Mouse (Mus musculus) Muller cell, postnatal 12 days (primary cell): ENCODE data around the gene Zfp68.
"Not testable (repeated sequence)": the region's sequence is repeated elsewhere in the genome, so short reads cannot be mapped to it uniquely, and the experiment has no call there.

Experiments
- DNase-seq: peaks from one replicate; pipeline ENCODE4 v3.0.0-alpha.2; 2015; ENCODE audit errors: inconsistent ontology term

Gene Zfp68

DNA sequence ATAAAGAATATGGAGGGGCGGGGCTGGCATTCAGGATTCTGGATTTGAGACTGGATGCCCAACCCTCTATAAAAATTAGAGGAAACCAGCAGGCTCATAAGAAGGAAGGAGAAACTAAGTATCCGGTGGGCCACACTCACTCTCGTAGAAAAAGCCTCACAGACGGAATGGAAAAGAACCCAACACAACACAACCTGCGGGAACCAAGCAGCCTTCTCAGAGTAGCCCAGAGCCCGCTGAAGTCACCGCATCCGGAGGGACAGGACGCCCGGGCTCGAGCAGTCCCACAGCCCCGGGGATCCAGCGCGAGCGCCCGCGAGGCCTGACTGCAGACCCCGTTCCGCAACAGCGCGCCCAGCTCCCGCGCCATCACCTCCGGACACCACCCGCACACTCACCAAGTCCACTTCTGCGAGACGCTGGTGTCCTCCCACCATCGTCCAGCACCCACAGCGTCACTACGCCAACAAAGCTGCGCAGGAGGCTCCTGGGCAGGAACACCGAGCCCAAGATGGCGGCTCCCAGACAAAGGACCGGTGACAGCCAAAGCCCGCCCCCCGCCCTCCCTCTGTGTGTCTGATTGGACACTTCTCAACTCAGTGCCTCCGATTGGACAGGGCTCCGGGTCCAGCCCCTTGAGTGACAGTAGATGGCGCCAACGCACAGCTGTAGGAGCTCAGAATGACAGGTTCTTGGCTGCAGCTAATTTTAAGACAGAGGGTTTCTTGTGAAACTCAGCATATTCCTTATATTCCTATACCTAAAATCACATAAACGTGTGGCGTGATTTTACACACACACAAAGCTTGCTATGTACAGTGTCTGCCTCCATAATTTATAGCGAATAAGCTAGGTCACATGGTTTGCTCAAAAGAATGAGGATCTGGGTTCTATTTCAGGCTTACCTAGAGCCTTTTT, at the start of gene Zfp68:
TSS of gene Zfp68 (minus strand) at position 551 of the 918 bp plus-strand sequence.
- DNase-seq = peak; percentile 99

GRCm38 (mm10) chr5:138658922-138659321, 39.4 kb upstream of the Zfp68 start:
- DNase-seq = peak; percentile 36

- DNase-seq = peak; percentile 29
Measured at GRCm38 (mm10) chr5:138657854-138658253, 38.3 kb upstream of the Zfp68 start.

DNA sequence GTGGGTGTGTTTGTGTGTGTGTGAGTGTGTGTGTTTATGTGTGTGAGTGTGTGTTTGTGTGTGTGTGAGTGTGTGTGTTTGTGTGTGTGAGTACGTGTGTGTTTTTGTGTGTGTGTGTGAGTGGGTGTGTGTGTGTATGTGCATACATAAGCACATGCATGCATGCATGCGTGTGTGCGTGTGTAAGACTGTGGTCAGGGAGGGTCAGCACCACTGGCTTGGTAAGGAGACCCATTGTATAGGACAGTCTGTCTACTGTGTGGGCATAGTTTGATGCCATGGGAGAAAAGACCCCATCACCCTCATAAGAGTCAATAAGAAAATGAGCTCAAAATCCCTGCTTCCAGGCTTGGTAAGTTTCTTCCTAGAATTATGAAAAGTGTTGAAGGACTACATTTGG, 37.8 kb upstream of the Zfp68 start:
- peak; percentile 6 for DNase-seq

GRCm38 (mm10) chr5:138656477-138657156, 37.1 kb upstream of the Zfp68 start:
- DNase-seq = peak; percentile 40

DNA sequence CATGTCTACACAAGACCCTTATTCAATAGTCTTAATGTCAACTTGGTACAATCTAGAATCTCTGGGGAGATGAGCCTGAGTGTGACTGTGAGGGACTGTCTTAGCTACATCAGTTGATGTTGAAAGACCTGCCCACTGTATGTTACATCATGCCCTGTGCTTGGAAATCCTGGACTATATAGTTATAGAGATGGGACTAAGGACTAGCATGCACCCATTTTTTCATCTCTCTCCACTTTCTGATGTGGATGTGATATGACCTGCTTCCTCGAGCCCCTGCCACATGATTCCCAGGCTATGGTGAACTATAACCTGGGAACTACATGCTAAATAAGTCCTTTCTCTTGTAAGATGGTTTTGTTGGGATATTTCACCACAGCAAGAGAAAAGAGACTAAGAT, 33.4 kb upstream of the Zfp68 start:
- DNase-seq = no peak

- DNase-seq = no peak
Measured at GRCm38 (mm10) chr5:138641761-138642160, 22.2 kb upstream of the Zfp68 start.

- DNase-seq = no peak
Measured at GRCm38 (mm10) chr5:138641081-138641480, 21.5 kb upstream of the Zfp68 start.

DNA sequence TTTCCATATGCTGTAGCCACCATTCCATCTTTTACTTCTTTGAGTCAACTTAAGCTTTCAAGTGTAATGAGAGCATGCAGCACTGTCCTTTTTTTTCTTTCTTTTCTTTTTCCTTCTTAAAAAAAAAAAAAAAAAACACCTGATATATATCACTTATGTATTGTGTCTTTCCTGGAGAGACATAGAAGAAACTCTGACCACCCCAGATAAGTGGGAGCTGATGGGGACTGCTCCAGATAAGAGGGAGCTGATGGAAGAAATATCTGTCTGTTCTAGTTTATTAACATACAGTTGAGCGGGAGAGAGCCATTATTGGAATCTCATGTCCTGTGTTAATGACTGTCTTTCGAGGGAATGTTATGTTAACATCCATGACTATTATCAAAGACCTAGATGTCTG, 16.9 kb upstream of the Zfp68 start:
- no peak for DNase-seq

GRCm38 (mm10) chr5:138623478-138623875, 3.9 kb upstream of the Zfp68 start:
- DNase-seq = no peak

GRCm38 (mm10) chr5:138622645-138623477, 3.3 kb upstream of the Zfp68 start, which contains the start of gene A430033K04Rik:
Gene A430033K04Rik (plus strand): TSS chr5:138622859.
- DNase-seq = peak; percentile 93

DNA sequence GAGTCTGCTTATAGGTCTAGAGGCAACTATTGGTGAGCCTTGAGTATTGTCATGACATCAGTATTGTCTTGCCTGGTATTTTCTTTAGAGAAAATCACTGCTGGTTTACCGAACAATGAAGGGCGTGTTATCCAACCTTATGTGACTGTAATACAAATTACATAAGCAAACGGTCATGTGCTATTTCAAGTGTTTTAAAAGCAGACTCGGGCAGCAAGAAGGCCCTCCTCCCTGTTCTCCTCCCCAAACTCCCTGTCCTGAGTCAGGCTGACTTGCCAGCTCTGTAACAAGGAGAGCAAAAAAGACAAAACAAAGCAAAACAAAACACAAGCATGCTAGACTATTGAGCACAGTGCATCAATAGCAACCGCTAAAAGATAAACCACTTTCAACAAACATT, 1.3 kb upstream of the Zfp68 start:
- DNase-seq = no peak

- DNase-seq = no peak
Measured at GRCm38 (mm10) chr5:138618353-138618752, 1.2 kb downstream of the Zfp68 start.

DNA sequence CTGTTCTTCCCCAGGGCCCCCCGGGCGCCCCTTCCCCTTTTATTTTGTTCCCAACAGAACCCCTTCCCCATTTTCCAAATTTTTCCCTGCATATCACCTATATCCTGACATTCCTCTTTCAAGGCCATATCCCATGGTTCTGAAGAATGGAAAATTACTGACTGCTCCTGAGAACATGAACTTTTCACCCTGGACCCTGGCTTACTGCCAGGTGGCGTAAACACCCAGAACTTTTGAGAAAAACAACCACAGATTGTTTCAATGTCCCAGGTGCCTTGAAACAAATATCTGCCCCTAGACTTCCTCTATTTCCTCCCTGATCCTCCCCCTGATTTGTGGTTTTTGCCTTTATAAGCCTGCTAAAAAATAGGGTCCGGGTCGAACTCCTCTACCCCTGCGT, 32.2 kb downstream of the Zfp68 start:
- DNase-seq = no peak

- no peak for DNase-seq
Measured at GRCm38 (mm10) chr5:138571623-138572022, 47.9 kb downstream of the Zfp68 start.

DNA sequence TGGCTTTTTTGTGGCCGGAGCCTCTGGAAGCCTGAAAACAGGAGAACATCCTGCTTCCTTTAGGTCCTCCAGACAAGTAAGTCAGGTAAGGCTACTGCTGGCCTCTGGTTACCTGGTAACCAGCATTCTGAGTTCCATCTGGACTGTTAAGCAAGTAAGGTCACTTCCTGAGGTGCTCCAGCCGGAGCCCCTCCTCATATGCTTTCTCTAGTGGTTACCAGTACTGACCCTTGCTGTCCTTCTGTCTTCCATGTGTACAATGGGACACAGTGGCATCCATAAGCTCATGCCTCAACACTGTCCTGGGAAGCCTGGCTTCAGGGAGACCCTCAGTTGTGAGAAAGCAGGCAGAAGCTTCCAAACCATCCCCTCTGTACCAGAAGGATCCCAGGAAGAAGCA, 54.9 kb downstream of the Zfp68 start, which contains the start of gene 1700123K08Rik:
TSS of gene 1700123K08Rik (minus strand) at position 101 of the 400 bp plus-strand sequence.
- not testable (repeated sequence) for DNase-seq
